Mouse (Mus musculus) lung, adult 2 months (tissue): ENCODE measurements at regions not wholly inside any gene's neighbourhood (a gene's known extent, or its start where the extent isn't known, plus 50 kb on each side); places are given as distances from the start of the nearest gene placed in this dataset.

Experiments
- CTCF ChIP-seq: fragments of 200-500 bp; IDR thresholded peaks from 2 replicates; pipeline ENCODE4 v1.5.1; 2011; ENCODE audit warnings: mild to moderate bottlenecking, low read length, control low read depth; ENCODE audit not compliant: insufficient read depth
- POLR2A ChIP-seq: fragments of 200-500 bp; IDR thresholded peaks from 2 replicates; pipeline ENCODE4 v1.6.1; 2011; ENCODE audit warnings: low read depth, mild to moderate bottlenecking, control low read depth, low read length, borderline replicate concordance; ENCODE audit errors: extremely low read depth

GRCm38 (mm10) chr9:33546126-33546737 lies 910.2 kb downstream of the Ets1 start:
- no peak for TF ChIP-seq POLR2A
- no peak for TF ChIP-seq CTCF
